ENCODE assay signal across 22 mouse cellular contexts in genomic region chr5:134876801-134877200, GRCm38 (mm10). TPM values are rescaled to one million over a fixed set of nuclear protein-coding genes. Genes with fewer than 3 reads are reported as not detected.
"Had no signal": no experiment of that assay in that cellular context is flagged by ENCODE, and none has a peak within 500 bp of the region (broad histone marks: within the 10 kb centered on the region; RNA-seq: fewer than 3 reads in every experiment).

No protein-coding gene starts in this region.

- H3K27ac ChIP-seq: intestine, embryonic 15.5 days; limb, embryonic 13.5 days; liver, embryonic 14.5 days; macrophage; midbrain, embryonic 10.5 days; neural tube, embryonic 15.5 days had no signal

- H3K4me3 ChIP-seq: intestine, embryonic 15.5 days; limb, embryonic 13.5 days; midbrain, embryonic 10.5 days; myocyte; neural tube, embryonic 15.5 days had no signal

- H3K9ac ChIP-seq: intestine, embryonic 15.5 days; limb, embryonic 13.5 days; liver, embryonic 14.5 days; neural tube, embryonic 15.5 days had no signal

- H3K36me3 ChIP-seq: intestine, embryonic 15.5 days; limb, embryonic 13.5 days; midbrain, embryonic 10.5 days; neural tube, embryonic 15.5 days had no signal

- H3K27me3 ChIP-seq: intestine, embryonic 15.5 days; limb, embryonic 13.5 days; neural tube, embryonic 15.5 days had no signal

- H3K4me1 ChIP-seq: neural tube, embryonic 15.5 days had no signal

- ATAC-seq: intestine, embryonic 15.5 days had no signal

- DNase-seq: kidney, adult 2 months; kidney, postnatal 36 days; layer of hippocampus, adult 9-11 months; left cerebral cortex, postnatal 4 days; midbrain, embryonic 14.5 days; right cerebral cortex, adult 18-20 months; right cerebral cortex, postnatal 25 days; thymus, postnatal 25 days had no signal

- H3K4me2 ChIP-seq: intestine, embryonic 15.5 days; limb, embryonic 13.5 days; neural tube, embryonic 15.5 days had no signal

- H3K9me3 ChIP-seq: intestine, embryonic 15.5 days; neural tube, embryonic 15.5 days had no signal

RNA-seq across cellular contexts. Expression of gene Tmem270, which starts 29.7 kb away (rescaled TPM):
- total RNA-seq: layer of hippocampus, adult 18-20 months; left cerebral cortex, postnatal 4 days; liver, adult 2 months had no signal
- polyA plus RNA-seq: intestine, embryonic 15.5 days; kidney, embryonic 16.5 days; limb, embryonic 13.5 days; liver, adult 2 months; macrophage; midbrain, embryonic 10.5 days; midbrain, embryonic 14.5 days; myocyte; neural tube, embryonic 11.5 days; neural tube, embryonic 15.5 days; small intestine, adult 2 months; stomach, embryonic 16.5 days; urinary bladder, adult 2 months had no signal

RNA-seq across cellular contexts. Expression of gene Cldn13, which starts 38.5 kb away (rescaled TPM):
- total RNA-seq: layer of hippocampus, adult 18-20 months; left cerebral cortex, postnatal 4 days; liver, adult 2 months had no signal
- polyA plus RNA-seq: kidney, adult 2 months; liver, adult 2 months; macrophage; midbrain, embryonic 14.5 days; myocyte; neural tube, embryonic 15.5 days; small intestine, adult 2 months; urinary bladder, adult 2 months had no signal
